Mouse (Mus musculus): ENCODE data around the gene Pdgfd.

The Pdgfd gene

DNA sequence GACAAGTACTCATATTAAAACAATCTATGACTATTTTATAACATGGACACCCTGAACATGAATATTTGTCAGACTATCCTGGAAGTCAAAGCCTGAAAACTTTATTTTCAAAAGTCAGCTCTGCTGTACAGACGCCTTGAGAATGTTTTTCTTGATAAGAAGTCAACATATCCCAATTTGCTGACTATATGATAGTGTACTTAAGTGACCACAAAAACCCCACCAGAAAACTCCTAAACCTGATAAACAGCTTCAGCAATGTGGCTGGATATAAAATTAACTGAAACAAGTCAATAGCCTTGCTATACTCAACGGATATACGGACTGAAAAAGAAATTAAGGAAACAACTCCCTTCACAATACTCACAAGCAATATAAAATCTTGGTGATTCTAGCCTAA, 137.5 kb downstream of the Pdgfd start:
- no peak for DNase-seq (ENCODE audit: low spot score in 2 of 2)

DNA sequence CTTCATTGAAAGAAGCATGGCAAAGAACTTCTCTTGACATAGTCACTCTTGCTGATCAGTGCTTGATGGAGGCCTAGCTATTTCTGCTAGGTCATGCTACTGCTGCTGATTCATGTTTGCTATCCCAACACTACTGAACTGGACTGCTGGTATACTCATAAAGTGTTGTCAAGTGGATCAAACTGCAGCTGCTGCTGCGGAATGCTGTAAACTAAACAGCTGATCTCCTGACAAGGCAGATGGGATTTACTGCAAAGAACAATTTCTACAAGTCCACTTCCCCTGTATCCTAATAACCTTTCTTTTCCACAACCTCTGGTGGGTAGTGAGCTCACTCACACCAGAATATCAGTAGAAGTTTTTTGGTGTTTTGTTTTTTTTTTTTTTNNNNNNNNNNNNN, 148.7 kb downstream of the Pdgfd start:
- no peak for DNase-seq (ENCODE audit: low spot score in 2 of 2)

DNA sequence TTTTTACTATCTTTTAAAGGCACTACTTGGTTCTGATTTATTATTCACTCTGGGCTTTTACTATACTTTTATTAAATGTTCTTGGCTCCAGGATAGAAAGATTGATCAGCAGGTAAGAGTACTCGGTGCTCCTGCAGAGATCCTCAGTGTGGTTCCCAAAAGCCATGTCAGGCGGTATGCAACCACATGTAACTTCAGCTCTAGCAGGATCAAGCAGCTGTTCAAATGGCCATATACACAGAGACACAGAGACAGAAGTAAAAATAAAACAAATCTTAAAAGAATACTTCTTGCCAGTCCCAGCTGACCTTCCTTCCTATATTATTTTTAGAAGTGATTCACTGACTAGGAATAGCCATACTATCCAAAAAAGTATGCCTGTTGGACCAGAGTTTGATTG, 157.0 kb downstream of the Pdgfd start:
- DNase-seq (ENCODE audit: low spot score in 2 of 2) = no peak

DNA sequence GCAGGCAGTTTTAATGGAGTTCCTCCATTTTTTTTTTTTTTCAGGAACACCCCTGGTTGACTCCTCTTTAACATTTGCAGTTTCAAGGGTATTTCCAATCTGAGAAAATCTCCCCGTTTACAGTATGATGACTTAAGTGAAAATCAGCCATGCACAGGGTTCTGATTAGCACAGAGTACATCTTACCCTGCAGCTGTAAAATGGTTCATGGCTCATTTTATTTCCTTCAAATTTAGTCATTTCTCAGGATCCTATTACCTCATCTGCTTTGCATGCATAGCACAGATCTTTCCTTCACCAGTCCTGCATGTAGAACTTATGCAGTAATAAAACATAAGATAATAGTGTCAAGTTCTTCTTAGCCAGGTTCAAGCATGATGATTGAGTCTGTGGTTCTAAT, 165.1 kb downstream of the Pdgfd start:
- DNase-seq (ENCODE audit: low spot score in 2 of 2) = no peak

DNA sequence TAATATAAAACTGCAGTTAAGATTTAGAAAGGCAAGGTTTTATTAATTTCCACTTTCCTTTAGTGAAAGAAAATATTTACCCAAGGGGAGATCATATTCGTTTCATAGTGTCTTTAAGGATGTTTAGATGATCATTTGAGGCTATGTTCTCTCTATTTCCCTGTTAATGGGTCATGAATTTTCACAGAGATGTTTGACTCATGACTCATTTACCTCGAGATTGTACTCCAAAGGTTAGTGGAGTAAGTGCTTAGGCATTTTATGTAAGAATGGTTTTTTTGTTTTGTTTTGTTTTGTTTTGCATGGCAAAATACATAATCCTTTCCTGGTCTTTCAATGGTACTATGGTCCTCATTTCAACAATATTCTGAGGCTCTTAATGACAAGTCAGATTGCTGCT, 167.9 kb downstream of the Pdgfd start:
- no peak for DNase-seq (ENCODE audit: low spot score in 2 of 2)

DNA sequence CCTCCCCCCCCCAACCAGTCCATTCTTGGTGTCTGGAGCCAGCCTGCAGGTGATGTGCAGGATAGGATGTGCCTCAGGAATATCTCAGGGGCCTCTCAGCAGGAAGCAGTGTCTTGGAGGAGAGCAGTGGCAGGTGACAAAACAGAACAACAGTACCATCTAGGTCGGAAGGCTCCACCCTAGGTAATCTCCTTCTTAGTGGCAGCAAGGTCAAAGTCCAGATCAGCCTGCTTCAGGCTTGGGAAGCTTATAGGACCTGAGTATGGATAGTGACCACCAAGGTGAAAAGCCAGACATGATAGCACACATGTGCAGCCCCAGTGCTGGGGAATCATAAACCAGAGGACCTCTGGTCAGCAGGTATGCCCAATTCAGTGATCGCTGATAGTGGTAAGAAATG, 169.5 kb downstream of the Pdgfd start:
- DNase-seq (ENCODE audit: low spot score in 2 of 2) = no peak

DNA sequence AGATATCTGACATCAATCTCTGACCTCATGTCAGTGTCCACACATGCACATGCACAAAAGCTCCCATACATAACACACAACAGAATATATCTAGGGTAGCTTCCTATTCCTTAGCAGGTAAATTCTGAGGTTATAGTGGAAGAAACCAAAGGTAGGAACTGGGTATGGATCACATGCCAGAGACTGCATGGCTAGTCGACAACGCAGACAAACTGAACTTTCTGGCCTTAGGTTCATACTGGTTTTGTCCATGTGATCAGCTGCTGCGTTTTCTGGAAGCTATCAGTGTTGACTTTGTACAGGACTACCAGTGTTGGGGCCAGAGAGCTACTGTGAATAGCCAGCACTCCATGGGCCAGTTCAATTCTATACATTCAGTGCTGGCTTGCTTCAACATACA, 170.0 kb downstream of the Pdgfd start:
- no peak for DNase-seq (ENCODE audit: low spot score in 2 of 2)

DNA sequence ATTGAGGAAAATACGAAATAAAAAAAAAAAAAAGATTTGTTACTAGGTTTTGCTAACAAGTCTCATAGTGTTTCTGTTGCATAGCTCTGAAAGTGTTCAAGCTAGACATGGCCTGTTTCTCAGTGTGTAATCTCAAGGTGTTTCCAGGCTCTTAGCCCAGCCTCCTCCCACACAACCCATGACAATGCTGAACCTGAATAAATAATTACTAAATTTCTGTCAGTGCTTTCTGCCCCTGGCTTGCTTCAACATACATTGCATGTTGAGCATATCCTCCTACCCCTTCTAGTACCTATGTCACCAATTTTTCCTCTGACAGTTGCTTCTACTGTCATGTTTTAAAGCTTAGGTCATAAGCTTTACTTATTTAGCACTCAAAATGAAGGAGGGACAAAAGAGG, 171.0 kb downstream of the Pdgfd start:
- no peak for DNase-seq (ENCODE audit: low spot score in 2 of 2)

DNA sequence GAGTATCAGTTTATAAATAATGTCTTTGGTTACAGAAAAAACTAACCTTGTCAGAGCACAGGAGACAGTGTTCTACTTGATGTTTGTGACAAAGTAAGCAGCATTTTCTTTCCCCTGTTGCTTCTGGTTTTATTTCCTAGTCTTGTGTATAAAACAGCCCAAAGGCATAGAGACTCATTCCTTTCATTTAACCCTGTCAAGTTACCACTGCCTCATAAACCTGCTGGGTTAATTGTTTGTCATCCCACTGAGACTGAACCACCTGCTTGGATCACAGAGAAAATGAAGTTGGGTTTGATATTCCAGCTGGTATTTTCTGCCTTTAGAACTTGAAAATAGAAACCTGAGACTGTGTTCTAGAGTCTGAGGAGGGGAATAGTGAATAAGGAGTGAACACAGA, 172.4 kb downstream of the Pdgfd start:
- DNase-seq (ENCODE audit: low spot score in 2 of 2) = no peak

DNA sequence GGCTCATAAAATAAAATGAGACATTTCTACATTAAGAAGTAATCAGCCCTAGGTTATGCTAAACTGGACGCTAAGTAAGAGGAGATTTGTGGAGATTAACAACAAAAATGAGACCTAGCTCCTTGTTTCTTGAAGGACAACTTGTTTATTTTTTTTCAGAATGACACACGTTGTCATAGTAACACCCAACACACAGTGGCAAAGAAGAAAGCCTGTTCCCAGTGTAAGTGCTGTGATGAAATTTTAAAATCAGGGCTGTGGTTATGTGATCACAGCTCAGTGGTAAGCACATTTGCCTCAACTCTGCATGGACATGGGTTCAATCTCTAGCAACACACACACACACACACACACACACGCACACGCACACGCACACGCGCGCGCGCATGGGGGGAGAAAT, 174.5 kb downstream of the Pdgfd start:
- no peak for DNase-seq (ENCODE audit: low spot score in 2 of 2)

DNA sequence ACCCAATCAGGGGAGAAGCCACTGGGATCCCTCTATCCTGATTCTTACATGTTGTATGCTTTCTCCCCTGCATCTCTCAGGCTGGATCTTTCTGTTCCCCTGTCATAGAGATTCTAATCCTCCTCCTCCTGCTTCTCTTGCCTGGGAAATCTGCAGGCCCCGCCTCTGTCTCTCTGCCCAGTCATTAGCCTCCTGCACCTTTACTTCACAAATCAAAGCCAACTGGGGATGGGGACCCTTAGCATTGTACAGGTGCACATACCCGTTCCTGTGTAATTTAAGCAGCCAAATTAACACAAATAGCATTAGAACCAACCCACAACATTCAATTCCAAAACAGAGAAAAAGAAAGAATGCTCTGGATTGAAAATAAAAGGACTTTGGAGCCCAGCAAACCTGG, 176.1 kb downstream of the Pdgfd start:
- no peak for DNase-seq (ENCODE audit: low spot score in 2 of 2)

DNA sequence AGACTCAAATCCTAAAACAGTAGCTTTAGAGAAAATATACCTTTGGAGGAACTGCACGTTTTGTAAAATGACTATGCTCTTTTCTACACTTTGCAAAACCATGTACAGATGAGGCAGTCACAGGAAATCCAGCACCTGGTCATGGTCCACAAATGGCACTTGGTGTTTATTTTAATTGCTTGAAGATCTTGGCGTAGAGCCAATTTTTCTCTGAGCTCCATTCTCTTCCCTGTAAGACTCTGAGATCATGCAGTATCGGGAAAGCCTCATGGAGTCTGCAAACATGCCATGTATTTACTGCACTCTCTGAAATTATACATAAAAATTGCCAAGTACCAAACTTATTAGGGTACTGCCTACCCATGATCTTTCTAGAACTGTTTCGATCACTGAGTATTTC, 176.5 kb downstream of the Pdgfd start:
- no peak for DNase-seq (ENCODE audit: low spot score in 2 of 2)

DNA sequence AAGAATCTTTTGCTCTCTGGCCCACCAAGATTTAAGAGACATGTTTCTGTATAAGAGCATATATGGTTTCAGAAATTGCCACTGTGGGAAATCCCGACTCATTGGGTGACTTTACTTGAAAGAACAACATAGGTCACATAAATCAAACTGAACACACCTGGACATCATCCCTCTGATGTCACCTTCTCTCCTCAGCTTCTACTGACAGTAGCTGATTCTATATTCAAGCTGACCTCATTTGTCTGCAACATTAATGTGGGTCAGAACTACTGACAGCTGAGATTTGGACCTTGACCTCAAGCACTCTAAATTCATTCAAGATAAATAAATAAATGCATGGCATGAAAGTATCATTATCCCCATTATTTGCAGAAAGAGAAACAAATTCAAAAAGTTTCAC, 177.0 kb downstream of the Pdgfd start:
- DNase-seq (ENCODE audit: low spot score in 2 of 2) = no peak

DNA sequence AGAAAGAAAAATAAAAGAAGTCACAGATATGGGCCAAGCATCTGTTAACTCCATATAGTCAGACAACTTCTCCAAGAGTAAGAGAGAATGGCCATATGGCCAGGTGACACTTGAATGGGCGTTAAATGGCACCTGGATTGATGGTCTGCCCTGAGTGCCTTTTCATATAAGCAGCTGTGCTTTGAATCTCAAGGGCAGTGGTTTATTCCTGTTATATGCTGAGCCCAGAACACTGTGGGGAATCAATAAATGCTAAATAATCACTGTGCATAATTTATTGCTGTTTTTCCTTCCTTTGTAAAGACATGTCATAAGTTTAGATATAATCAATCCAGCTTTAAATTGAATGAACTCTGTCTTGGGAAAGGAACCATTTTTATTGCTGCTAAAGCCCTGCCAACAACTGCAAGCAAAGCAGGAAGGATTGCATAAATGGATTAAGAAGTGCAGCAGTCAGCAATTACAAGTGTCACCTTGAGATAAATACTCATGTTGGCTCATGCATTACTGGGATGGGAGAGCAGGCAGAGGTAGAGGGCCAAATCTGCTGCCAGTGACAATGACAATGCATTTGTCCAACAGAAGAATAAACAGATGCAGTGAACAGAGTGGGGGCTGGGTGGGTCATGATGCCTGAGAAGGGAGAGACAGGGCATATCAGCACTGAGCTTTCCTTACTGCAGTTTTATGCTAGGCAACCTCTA, 185.0 kb downstream of the Pdgfd start:
- no peak for DNase-seq (ENCODE audit: low spot score in 2 of 2)

DNA sequence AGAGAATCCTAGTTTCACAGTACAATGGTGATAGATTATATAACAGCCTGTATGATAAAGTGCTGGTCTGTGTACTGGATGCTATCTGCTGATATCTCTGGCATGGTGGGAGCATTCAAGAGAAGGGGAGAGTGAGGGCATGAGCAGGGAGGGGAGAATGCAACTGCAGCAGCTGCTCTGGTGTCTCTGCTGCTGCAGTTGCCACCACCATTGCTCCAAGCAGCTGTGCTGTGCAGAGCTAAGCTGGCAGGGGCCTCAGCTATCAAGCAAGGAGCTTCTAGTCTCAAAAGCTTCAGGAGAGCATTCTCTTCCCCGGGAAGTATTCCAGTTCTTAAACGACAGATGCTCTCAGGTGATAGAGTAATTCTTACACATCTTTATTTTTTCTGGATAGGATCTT, 192.4 kb downstream of the Pdgfd start:
- no peak for DNase-seq (ENCODE audit: low spot score in 2 of 2)

DNA sequence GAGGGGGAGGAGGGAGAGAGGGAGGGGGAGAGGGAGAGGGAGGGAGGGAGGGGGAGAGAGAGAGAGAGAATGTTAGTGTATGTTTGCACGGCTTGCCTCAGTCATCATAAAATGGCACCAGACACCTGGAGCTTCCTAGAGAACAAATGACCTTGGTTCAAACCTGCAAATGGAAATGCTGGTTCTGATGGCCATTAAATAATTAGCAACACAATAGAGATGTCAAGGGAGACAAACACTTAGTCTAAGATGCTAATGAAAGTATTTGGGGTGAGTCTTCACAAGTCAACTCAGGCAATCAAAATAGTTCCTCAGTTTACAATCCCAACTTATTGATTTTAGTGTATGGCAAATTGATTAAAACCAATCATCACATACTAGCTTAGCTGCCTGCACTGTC, 198.2 kb downstream of the Pdgfd start:
- no peak for DNase-seq (ENCODE audit: low spot score in 2 of 2)

DNA sequence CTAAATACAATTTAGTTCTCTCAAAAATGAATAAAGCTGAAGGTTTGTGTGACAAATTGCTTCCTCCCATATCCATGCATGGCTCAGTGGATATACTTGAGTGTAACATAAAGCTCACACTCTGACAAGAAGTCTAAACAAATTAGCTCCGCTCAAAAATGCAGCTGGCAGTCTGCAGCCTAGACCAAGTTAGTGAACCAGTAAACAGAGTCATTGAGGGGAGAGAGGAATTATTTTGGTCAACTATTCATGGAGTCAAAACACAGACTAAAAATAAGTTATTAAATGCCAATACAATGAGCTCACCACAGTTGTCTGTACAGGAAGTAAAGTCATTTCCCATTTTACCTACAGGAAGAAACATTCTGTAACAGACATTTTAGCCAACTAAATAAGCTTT, 233.4 kb downstream of the Pdgfd start:
- DNase-seq (ENCODE audit: low spot score in 2 of 2) = no peak

DNA sequence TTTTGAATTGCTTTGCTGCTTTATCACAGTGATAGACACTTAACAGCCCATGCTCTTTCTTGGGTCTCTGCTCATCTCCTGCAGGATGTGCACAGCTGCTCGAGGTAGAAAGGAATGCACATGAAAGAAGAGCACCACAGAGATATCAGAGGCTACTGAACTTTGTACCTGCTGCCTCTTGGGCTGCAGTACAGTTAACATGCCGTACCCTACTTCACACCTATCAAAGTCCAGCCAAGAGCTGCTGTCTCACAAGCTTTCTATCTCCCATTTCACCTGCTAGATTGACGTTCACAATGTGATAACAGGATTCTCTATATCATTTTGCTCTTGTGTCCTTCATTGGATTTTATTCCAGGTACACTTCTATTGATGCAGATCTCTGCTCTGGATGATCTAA, 238.2 kb downstream of the Pdgfd start:
- no peak for DNase-seq (ENCODE audit: low spot score in 2 of 2)

DNA sequence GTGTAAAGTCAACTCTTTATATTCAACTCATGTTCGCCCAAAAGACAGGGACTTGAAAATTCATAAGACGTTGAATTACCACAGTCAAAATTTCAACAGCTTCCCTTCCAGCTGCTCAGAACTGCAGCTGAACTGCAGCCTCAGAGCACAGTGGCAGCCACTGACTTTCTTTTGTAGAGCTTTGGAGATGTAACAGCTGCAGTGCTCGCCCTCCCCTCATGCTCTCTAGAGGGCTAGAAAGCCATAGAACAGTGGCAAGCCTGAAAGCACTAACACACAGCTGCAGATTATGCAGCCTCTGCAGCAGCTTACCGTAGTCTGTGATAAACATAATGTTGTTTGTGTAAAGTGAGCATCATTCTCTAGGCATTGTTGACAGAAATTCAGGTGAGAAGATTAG, 239.6 kb downstream of the Pdgfd start:
- peak; percentile 9 for DNase-seq (ENCODE audit: low spot score in 2 of 2)

DNA sequence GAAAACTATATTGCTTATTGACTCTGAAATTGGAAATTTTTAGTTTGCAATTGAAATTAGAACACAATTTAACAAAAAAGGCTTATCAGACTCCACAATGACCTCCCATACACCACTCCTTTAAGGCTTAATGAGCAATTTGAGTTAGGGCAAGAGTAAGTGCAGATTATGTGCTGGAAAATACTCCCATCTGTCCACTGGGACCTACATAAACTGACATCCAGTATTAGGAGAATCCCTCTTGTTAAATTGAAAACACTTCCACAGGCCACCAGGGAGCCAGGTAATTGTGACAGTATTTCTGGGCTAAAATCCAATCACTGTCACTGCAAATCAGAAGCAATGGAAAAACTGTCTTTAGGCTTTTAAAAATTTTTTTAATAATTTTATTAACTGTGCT, 256.2 kb downstream of the Pdgfd start:
- no peak for DNase-seq (ENCODE audit: low spot score in 2 of 2)

Data from frontal cortex, postnatal 14 days (tissue).